In genomic region chr1:62081129-62081528, GRCm38 (mm10) we compare ENCODE assay signal across 29 mouse cellular contexts.
"Had no signal": no experiment of that assay in that cellular context is flagged by ENCODE, and none has a peak within 500 bp of the region (broad histone marks: within the 10 kb centered on the region; RNA-seq: fewer than 3 reads in every experiment).

No protein-coding gene starts in this region.

- H3K4me2 ChIP-seq: limb, embryonic 12.5 days; limb, embryonic 13.5 days; limb, embryonic 15.5 days; liver, embryonic 11.5 days; liver, embryonic 12.5 days; liver, embryonic 13.5 days; liver, embryonic 15.5 days; lung, embryonic 14.5 days; lung, embryonic 15.5 days; midbrain, embryonic 12.5 days; midbrain, embryonic 13.5 days; midbrain, embryonic 15.5 days; neural tube, embryonic 12.5 days had no signal

- DNase-seq: left cerebral cortex, postnatal 4 days; liver; liver, embryonic 13.5 days; liver, postnatal 0 days; lung, adult 18-20 months; lung, adult 2 months; lung, embryonic 14.5 days; lung, postnatal 10 days; lung, postnatal 14 days; lung, postnatal 36 days; midbrain, embryonic 14.5 days had no signal

- H3K9ac ChIP-seq: limb, embryonic 12.5 days; limb, embryonic 13.5 days; limb, embryonic 15.5 days; liver, embryonic 12.5 days; liver, embryonic 13.5 days; liver, embryonic 14.5 days; liver, embryonic 15.5 days; liver, postnatal 0 days; lung, embryonic 14.5 days; lung, embryonic 15.5 days; midbrain, embryonic 12.5 days; midbrain, embryonic 13.5 days; midbrain, embryonic 15.5 days; neural tube, embryonic 12.5 days had no signal

- H3K36me3 ChIP-seq: limb, embryonic 10.5 days; limb, embryonic 12.5 days; limb, embryonic 13.5 days; limb, embryonic 15.5 days; liver, embryonic 12.5 days; liver, embryonic 13.5 days; liver, embryonic 15.5 days; lung, embryonic 15.5 days; midbrain, embryonic 12.5 days; midbrain, embryonic 13.5 days; midbrain, embryonic 15.5 days; neural tube, embryonic 12.5 days had no signal

- H3K9me3 ChIP-seq: limb, embryonic 10.5 days; limb, embryonic 12.5 days; limb, embryonic 13.5 days; limb, embryonic 15.5 days; liver, embryonic 12.5 days; liver, embryonic 13.5 days; liver, embryonic 15.5 days; lung, embryonic 15.5 days; midbrain, embryonic 12.5 days; midbrain, embryonic 13.5 days; midbrain, embryonic 15.5 days; neural tube, embryonic 12.5 days had no signal

- H3K4me1 ChIP-seq: limb, embryonic 15.5 days; liver, embryonic 12.5 days; liver, embryonic 13.5 days; liver, embryonic 15.5 days; megakaryocyte, embryonic 14.5 days; midbrain, embryonic 12.5 days; midbrain, embryonic 13.5 days; midbrain, embryonic 15.5 days; neural tube, embryonic 12.5 days had no signal

- H3K4me3 ChIP-seq: left cerebral cortex, adult 2 months; limb, embryonic 10.5 days; limb, embryonic 12.5 days; limb, embryonic 13.5 days; limb, embryonic 15.5 days; liver, embryonic 12.5 days; liver, embryonic 13.5 days; liver, embryonic 15.5 days; lung, embryonic 15.5 days; megakaryocyte, embryonic 14.5 days; midbrain, embryonic 12.5 days; midbrain, embryonic 13.5 days; midbrain, embryonic 15.5 days; myocyte; neural tube, embryonic 12.5 days had no signal

- H3K27ac ChIP-seq: left cerebral cortex, adult 2 months; limb, embryonic 10.5 days; limb, embryonic 12.5 days; limb, embryonic 13.5 days; limb, embryonic 15.5 days; liver, embryonic 12.5 days; liver, embryonic 13.5 days; liver, embryonic 14.5 days; liver, embryonic 15.5 days; lung, embryonic 15.5 days; macrophage; midbrain, embryonic 12.5 days; midbrain, embryonic 13.5 days; midbrain, embryonic 15.5 days; neural tube, embryonic 12.5 days had no signal

- ATAC-seq: liver, embryonic 12.5 days; liver, postnatal 0 days; midbrain, embryonic 13.5 days; midbrain, embryonic 15.5 days; midbrain, embryonic 16.5 days had no signal

- H3K27me3 ChIP-seq: limb, embryonic 12.5 days; limb, embryonic 13.5 days; limb, embryonic 15.5 days; liver, embryonic 12.5 days; liver, embryonic 13.5 days; liver, embryonic 15.5 days; lung, embryonic 15.5 days; megakaryocyte, embryonic 14.5 days; midbrain, embryonic 12.5 days; midbrain, embryonic 13.5 days; midbrain, embryonic 15.5 days; neural tube, embryonic 12.5 days had no signal
